Mouse (Mus musculus) liver, embryonic 14.5 days (tissue): ENCODE measurements around the gene 4930550C14Rik. TPM values are rescaled to one million over a fixed set of nuclear protein-coding genes. Genes with fewer than 3 reads are reported as not detected.

ENCODE experiments used
- ATAC-seq: fragments of 200-750 bp; cut with Nextera tagmentation; 2 replicates; pipeline ENCODE4 v1.8.0; 2017; ENCODE audit warnings: moderate number of reproducible peaks, mild to moderate bottlenecking, moderate library complexity; ENCODE audit not compliant: insufficient read depth
- DNase-seq, 3 experiments: peaks; one replicate each; pipeline ENCODE4 v3.0.0-alpha.2; 2012 to 2013; ENCODE audit warnings: low read depth in 3 of 3, low spot score in 3 of 3
- H3K27ac ChIP-seq: fragments of 300-500 bp; sonication (generic); 2 replicates; pipeline ENCODE4 v1.5.1; 2014; ENCODE audit warnings: moderate library complexity, mild to moderate bottlenecking, control low read depth, inconsistent platforms
- H3K27me3 ChIP-seq: fragments of 300-500 bp; sonication (generic); 2 replicates; pipeline ENCODE4 v1.6.1; 2014; ENCODE audit warnings: mild to moderate bottlenecking, low read length, moderate library complexity; ENCODE audit not compliant: control insufficient read depth, insufficient read depth
- H3K36me3 ChIP-seq: fragments of 300-500 bp; sonication (generic); replicated peaks from 2 replicates; pipeline ENCODE4 v1.6.1; 2014; ENCODE audit warnings: low read depth; ENCODE audit not compliant: control insufficient read depth, insufficient read depth
- H3K4me1 ChIP-seq, 2 experiments: fragments of 200-500 bp in 1 of 2; fragments of 300-500 bp in 1 of 2; sonication (generic) in 1 of 2; replicated peaks; 2 replicates each; pipeline ENCODE4 v1.6.1; 2012 to 2014; ENCODE audit warnings: antibody characterized with exemption in 1 of 2, inconsistent platforms in 1 of 2, low read length in 1 of 2; ENCODE audit not compliant: control insufficient read depth in 2 of 2, insufficient read depth in 2 of 2
- H3K4me2 ChIP-seq: fragments of 300-500 bp; sonication (generic); 2 replicates; pipeline ENCODE4 v1.6.1; 2014; ENCODE audit warnings: low read depth, mild to moderate bottlenecking, control low read depth, moderate library complexity
- H3K4me3 ChIP-seq, 2 experiments: fragments of 200-500 bp in 1 of 2; fragments of 300-500 bp in 1 of 2; sonication (generic) in 1 of 2; 2 replicates each; pipeline ENCODE4 v1.5.1; 2012 to 2014; ENCODE audit warnings: low read depth in 2 of 2, low read length in 2 of 2, mild to moderate bottlenecking in 2 of 2, control low read depth in 1 of 2, inconsistent platforms in 1 of 2, moderate library complexity in 1 of 2; ENCODE audit not compliant: insufficient read depth in 1 of 2
- H3K9ac ChIP-seq: fragments of 300-500 bp; sonication (generic); replicated peaks from 2 replicates; pipeline ENCODE4 v1.6.1; 2014; ENCODE audit warnings: mild to moderate bottlenecking, control low read depth, moderate library complexity
- H3K9me3 ChIP-seq: fragments of 300-500 bp; sonication (generic); 2 replicates; pipeline ENCODE4 v1.6.1; 2016; ENCODE audit warnings: low read length, mixed read lengths; ENCODE audit not compliant: control insufficient read depth
- CTCF ChIP-seq: IDR thresholded peaks from 2 replicates; pipeline ENCODE4 v1.5.1; 2016; ENCODE audit warnings: antibody characterized with exemption, low read depth, control low read depth
- EP300 ChIP-seq: IDR thresholded peaks from 2 replicates; pipeline ENCODE4 v1.6.1; 2016; ENCODE audit warnings: antibody characterized with exemption, low read depth
- WGBS: fragments of 180-500 bp; shearing (Covaris S2); extraction: QIAGEN DNeasy Blood & Tissue Kit; methylation state at CpG from one replicate; pipeline ENCODE4 v1.1.7; 2014; ENCODE audit not compliant: insufficient replicate concordance; 5-methylcytosine and 5-hydroxymethylcytosine counted together
- microRNA-seq: library from miRNA; unstranded; fragments of <30 nt; microRNA quantifications from one replicate; pipeline ENCODE4, GENCODE M21; 2016
- polyA plus RNA-seq, 2 experiments: library from polyadenylated mRNA; depleted of rRNA in 1 of 2; stranded (reverse) in 1 of 2; unstranded in 1 of 2; fragments of >200 nt; fragmentation: Nextera tagmentation in 1 of 2; extraction: Ambion mirVana in 1 of 2; gene quantifications; 2 replicates each; pipeline versions ENCODE4 v1.2.1 to v1.2.3; 2012 to 2014

4930550C14Rik gene
- polyA plus RNA-seq, 2 experiments: 0.64 to 0.86 TPM

GRCm38 (mm10) chr9:53450609-53451008 lies 48.5 kb downstream of the 4930550C14Rik start:
- H3K36me3 ChIP-seq: no peaks in the 10 kb centered on the region; the same call in none of the 2 replicates
- no peak overlapping the region for H3K4me3 ChIP-seq
- H3K27me3 ChIP-seq: no peaks in the 10 kb centered on the region
- H3K9ac ChIP-seq: no peak overlapping the region
- no peaks in the 10 kb centered on the region for H3K4me1 ChIP-seq
- no peak for ATAC-seq
- DNase-seq: no peak
- H3K27ac ChIP-seq: no peak overlapping the region
- H3K9me3 ChIP-seq: no peaks in the 10 kb centered on the region
- H3K4me2 ChIP-seq: no peak overlapping the region
- WGBS: 63% methylated on average over 1 of the region's 1 CpGs
- no peak for TF ChIP-seq CTCF
- TF ChIP-seq EP300: no peak

GRCm38 (mm10) chr9:53452038-53452437 lies 49.9 kb downstream of the 4930550C14Rik start:
- 69% methylated on average over 2 of the region's 2 CpGs for WGBS
- H3K36me3 ChIP-seq: no peaks in the 10 kb centered on the region; the same call in 1 of the 2 replicates
- no peaks in the 10 kb centered on the region for H3K4me1 ChIP-seq
- no peak overlapping the region for H3K9ac ChIP-seq
- H3K4me3 ChIP-seq: no peak overlapping the region
- TF ChIP-seq CTCF: no peak
- TF ChIP-seq EP300: no peak
- no peak for ATAC-seq
- H3K4me2 ChIP-seq: no peak overlapping the region
- H3K9me3 ChIP-seq: no peaks in the 10 kb centered on the region
- DNase-seq: no peak
- H3K27ac ChIP-seq: no peak overlapping the region
- no peaks in the 10 kb centered on the region for H3K27me3 ChIP-seq

- Histone ChIP-seq H3K4me1 (no peaks in the 10 kb centered on the region), H3K9me3 (no peaks in the 10 kb centered on the region), H3K4me3 (no peak overlapping the region), H3K4me2 (no peak overlapping the region), H3K9ac (no peak overlapping the region), H3K27ac (no peak overlapping the region), H3K27me3 (no peaks in the 10 kb centered on the region), H3K36me3 (no peaks in the 10 kb centered on the region; the same call in 1 of the 2 replicates)
- DNase-seq: no peak
- 73% methylated on average over 9 of the region's 9 CpGs for WGBS
- no peak for ATAC-seq
- TF ChIP-seq CTCF (no peak), EP300 (no peak)
These were observed 70.8 kb downstream of the 4930550C14Rik start for GRCm38 (mm10) chr9:53472806-53473518.

Small RNA genes within 50 kb of the gene (microRNA-seq; reads per million reads assigned to microRNA genes)
- not detected for gene Mir130c

Other genes with a start within 250 kb of the 4930550C14Rik start
- gene Ddx10, start 154.3 kb upstream of the 4930550C14Rik start, polyA plus RNA-seq (2012; rRNA removed): 3.5 and 7.0 TPM in 2 replicates
- 14.1 and 14.6 TPM in 2 replicates for gene Ddx10, start 154.3 kb upstream of the 4930550C14Rik start, polyA plus RNA-seq (2014; fragmentation: Nextera tagmentation; extraction: Ambion mirVana)
- gene Exph5, start 100.7 kb upstream of the 4930550C14Rik start, polyA plus RNA-seq (2012; rRNA removed): 0.11 and 0.13 TPM in 2 replicates
- 0.21 and 0.37 TPM in 2 replicates for gene Exph5, start 100.7 kb upstream of the 4930550C14Rik start, polyA plus RNA-seq (2014; fragmentation: Nextera tagmentation; extraction: Ambion mirVana)
- gene Kdelc2, start 18.3 kb upstream of the 4930550C14Rik start, polyA plus RNA-seq (2012; rRNA removed): 0.96 and 1.5 TPM in 2 replicates
- gene Kdelc2, start 18.3 kb upstream of the 4930550C14Rik start, polyA plus RNA-seq (2014; fragmentation: Nextera tagmentation; extraction: Ambion mirVana): 2.3 and 3.0 TPM in 2 replicates
- gene Atm, start 134.4 kb downstream of the 4930550C14Rik start, polyA plus RNA-seq (2012; rRNA removed): 2.7 and 3.7 TPM in 2 replicates
- gene Atm, start 134.4 kb downstream of the 4930550C14Rik start, polyA plus RNA-seq (2014; fragmentation: Nextera tagmentation; extraction: Ambion mirVana): 3.5 and 4.0 TPM in 2 replicates
- gene Npat, start 134.7 kb downstream of the 4930550C14Rik start, polyA plus RNA-seq (2012; rRNA removed): 3.7 and 5.1 TPM in 2 replicates
- gene Npat, start 134.7 kb downstream of the 4930550C14Rik start, polyA plus RNA-seq (2014; fragmentation: Nextera tagmentation; extraction: Ambion mirVana): 10.3 and 10.4 TPM in 2 replicates
- gene Acat1, start 208.1 kb downstream of the 4930550C14Rik start, polyA plus RNA-seq (2012; rRNA removed): 31.8 and 52.8 TPM in 2 replicates
- gene Acat1, start 208.1 kb downstream of the 4930550C14Rik start, polyA plus RNA-seq (2014; fragmentation: Nextera tagmentation; extraction: Ambion mirVana): 87.4 and 97.3 TPM in 2 replicates